Mouse (Mus musculus) spleen, embryonic (tissue): ENCODE data around the gene Nudt5.

Experiments used
- CTCF ChIA-PET: fragments of 350-600 bp; sonication (Branson Sonifier 250); formaldehyde crosslinking; loops from one replicate; lab custom pipeline; 2022; lab: Charles Lee

The Nudt5 gene

DNA sequence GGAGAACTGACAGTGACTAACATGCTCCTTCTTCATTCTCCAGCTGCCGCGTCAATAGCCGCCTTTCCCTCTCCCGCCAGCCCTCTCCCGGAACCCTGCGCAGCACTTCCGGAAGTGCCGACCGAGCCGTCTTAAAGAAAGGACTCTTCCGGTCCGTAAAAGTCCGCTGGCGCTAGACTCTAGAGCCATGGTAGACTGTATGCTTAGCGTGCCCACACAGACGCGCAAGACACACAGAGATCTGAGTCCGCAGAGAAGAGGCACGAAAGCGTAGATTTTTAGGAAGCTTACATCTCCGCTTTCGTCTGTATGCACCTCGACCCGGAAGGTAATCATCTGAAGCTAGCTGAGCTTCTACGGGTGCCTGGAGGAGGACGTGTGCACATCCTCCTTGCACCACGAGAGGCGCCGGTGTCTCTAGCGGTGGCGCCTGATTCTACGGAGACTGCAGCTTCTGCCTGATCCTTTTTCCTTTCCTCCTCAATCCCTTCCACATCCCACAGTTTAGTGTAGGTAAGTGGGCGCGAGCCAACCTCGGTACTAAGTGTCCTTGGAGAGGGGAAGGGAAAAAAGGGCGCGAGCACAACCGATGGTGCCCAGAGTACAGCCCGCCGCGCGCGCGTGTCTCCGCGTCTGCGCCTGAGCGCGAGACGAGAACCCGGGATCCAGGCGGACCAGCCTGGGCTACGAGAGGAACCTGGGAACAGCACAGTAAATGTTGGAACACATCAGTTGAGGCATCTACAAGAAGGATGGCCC, at the start of gene Nudt5, which contains the start of gene Cdc123:
Nudt5 (plus strand) TSS at position 147 of the 759 bp plus-strand sequence.
Cdc123 (minus strand) TSS at position 292 of the 759 bp plus-strand sequence.
- CTCF ChIA-PET: interaction anchor here (1.0 to 1.5 kb wide), 2 partner anchors 40 to 131 kb away, joined by 3 to 7 read pairs; partner anchors contain the start of gene Camk1d

DNA sequence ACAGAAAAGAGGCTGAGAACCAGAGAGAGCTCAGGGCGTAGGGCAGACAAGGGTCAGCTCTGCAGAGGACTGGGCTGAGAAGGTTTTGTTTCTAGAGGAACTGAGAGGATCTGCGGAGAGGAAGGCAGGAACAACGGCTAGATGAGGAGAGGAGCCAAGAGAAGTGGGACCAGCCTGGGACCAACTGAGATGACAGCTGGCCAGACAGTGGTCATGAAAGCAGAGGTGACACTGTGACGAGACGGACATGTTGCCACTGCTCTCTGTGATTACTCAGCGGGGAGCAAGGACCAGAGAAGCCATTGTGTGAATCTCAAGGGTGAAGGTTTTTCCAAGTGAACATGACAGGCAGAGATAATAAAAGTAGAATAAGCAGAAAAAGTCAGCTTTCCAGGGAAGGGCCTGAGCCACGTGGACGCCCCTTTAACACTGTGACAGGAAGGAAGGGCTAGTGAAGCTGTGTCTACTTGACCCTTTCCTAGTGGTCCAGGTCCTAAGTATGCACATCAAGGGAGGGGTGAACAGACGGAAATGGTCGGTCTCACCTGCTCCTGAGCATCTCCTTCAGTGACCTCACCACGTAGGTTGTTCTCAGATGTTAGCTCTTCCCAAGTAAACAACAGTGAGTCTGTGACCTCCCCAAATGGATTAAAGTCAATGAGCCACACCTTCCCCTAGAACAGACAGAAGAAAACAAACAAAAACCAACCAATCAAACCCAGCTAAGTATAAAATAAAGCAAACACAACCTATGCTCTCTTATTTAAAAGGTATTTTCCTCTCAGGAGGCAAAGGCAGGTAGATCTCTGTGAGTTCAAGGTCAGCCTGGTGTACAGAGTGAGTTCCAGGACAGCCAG, 46.8 kb upstream of the Nudt5 start:
- CTCF ChIA-PET: interaction anchor here (0.6 kb wide), 1 partner anchor 108 kb away, joined by 4 read pairs; no protein-coding TSS in a partner anchor

DNA sequence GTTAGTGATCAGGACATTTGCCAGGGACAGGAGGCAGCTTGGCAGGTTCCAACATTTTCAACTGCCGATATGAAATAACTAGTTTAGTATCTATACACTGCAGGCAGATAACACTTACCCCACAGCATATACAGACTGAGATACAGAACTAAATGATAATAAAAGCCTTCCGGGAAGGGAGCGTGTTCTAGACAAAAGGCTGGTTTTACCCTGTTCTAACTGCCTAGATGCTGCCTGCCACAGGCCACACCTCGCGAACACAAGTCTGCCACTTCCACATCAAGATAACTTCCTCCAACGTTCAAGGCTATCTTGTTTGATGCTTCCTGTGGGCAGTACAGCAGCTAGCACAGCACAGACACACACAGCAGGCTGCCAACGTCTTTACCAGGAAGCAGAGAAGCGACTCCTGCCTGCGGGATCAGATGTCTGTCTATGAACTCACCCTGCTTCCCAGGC, 43.6 kb upstream of the Nudt5 start:
- CTCF ChIA-PET: interaction anchor here (1.6 kb wide), 1 partner anchor 30 kb away, joined by 5 read pairs; no protein-coding TSS in a partner anchor

DNA sequence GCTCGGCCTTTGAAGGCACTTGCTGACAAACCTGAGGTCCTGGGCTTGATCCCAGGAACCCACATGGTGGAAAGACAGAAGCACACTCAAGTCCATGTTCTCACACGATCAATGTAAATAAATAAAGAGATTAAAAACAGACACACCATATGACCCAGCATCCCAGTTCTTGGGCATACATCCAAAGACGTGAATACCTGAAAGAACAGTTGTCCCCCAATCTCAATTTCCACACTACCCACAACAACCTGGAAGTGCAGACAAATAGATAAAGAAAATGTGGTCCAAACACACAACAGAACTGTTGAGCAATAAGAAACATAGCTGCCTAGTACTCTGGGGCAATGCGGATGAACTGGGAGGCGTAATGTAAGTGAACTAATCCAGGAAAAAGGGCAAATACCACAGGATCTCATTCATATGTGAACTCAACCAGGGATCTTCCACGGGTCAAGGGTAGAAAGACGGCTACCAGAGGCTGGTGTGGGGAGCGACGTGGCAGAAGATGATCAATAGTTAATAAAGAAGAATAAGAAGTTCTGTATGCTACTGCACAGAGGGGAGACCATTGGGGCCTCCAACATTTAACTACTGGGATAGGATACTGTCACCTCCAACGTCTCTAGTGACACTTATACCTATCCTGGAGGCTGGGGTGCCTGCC, 42.8 kb upstream of the Nudt5 start:
- CTCF ChIA-PET: interaction anchor here (1.6 kb wide), 1 partner anchor 31 kb away, joined by 5 read pairs; no protein-coding TSS in a partner anchor

DNA sequence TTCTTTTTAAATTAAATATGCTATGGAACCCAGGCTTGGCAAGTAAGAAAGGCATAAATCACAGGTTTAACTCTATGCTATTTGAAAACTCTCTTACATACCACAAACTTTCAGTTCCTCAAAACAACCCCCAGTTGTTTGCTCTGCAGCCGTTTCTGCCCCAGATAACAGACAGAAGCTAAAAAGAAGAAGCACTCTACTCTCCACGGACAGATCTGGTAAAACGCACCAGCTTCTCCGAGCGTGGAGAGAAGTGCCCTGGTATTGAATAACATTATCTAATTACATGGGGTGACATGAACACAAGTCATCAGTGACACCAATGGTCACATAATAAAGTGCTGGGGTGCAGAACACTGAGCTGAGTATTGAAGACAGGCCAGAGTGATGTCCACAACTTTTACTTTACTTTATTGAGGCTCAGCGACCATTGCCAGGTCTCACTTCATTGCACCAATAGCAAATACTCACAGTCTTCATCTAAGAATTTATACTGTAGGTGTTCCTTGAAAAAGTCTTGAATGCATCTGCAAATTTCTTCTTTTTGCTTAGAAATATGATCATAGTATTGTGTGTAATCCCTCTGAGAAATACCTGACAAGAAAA, 40.3 kb upstream of the Nudt5 start:
- CTCF ChIA-PET: interaction anchor here (0.6 to 3.9 kb wide), 3 partner anchors 40 to 98 kb away, joined by 3 to 10 read pairs (median 4); partner anchors contain the start of genes Camk1d, Cdc123 and Nudt5

DNA sequence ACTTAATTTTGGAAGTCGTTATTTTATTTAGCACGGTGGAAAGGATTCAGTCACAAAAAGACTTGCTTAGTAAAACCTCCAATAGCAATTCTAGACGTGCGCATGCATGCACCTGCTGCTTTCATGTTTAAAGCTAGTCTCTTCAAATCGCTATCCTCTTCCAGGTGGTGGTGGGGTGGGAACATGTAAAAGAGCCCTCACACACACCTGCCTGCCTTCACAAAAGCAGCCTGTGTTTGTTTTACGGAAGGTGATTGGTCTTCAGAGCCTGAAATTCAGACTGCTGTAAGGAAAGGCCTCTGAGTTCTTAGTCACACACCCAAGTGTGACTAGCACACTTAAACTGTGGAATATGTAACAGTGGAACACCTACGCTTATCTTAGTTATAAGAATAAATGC, 39.6 kb upstream of the Nudt5 start:
- CTCF ChIA-PET: interaction anchor here (0.6 to 3.9 kb wide), 3 partner anchors 39 to 91 kb away, joined by 3 to 10 read pairs (median 5); partner anchors contain the start of genes Camk1d, Cdc123 and Nudt5

DNA sequence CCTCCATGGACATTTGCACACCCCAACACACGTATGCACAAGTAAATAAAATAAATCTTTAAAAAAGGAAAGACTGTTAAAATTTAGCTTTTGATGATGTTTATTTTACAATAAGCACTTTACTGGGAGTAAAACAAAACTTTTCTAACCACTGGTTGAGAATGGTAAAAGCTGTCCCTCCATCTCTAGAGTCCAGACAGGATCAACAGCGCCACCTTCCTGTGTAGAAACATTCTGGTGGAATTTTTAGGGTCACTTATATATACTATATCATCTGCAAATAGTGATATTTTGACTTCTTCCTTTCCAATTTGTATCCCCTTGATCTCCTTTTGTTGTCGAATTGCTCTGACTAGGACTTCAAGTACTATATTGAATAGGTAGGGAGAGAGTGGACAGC, 38.6 kb upstream of the Nudt5 start:
- CTCF ChIA-PET: interaction anchor here (0.7 to 3.9 kb wide), 2 partner anchors 92 to 358 kb away, joined by 3 to 10 read pairs; partner anchors contain the start of gene Camk1d

DNA sequence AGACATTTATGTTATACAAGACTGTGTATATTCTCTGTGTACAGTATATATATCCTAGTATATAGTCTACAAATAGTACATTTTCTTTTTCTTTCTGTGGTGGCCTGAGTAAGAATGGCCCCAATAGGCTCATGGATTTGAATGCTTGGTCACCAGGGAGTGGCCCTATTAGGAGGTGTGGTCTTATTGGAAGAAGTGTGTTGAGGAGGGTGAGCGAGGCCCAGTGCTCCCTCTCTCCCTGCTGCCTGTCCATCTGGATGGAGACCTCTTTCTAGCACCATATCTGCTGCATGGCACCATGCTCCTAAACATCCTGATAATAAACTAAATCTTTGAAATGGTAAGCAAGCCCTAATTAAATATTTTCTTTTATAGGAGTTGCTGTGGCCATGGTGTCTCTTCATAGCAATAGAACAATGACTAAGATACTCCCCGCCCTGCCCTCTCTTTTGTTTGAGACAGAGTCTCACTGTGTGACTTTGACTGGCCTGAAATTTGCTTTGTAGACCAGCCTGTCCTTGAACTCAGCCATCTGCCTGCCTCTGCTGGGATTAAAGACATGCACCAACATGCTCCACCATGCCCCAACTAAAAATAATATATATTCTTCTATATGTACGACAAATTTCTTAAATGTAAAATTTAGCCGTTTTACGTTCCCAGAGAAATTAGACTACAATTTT, 34.6 kb upstream of the Nudt5 start:
- CTCF ChIA-PET: no interaction called here

DNA sequence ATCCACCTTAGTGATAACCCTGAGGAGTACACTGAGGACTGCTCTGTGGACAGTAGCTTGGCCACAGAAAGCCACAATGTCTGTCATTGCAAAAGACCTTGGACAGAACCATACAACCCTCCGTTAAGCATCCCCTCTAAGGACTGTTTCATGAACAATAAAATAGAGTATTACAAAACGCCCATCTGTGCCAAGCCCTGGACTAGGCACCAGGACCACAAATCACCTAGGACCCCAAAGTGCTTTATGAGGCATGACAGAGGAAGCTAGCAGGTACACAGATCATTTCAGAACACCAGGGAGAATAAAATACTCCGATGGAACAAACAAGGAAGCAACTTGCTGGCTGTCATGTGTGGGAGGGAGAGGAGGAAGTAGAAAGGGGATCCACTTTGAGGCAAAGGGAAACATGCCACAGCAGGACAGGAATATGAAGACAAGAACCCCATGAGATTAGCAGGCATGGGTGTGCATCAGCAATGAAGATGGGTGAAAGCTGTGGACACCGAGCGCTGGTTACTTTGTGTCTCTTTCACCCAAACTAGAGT, 33.5 kb upstream of the Nudt5 start:
- CTCF ChIA-PET: no interaction called here

DNA sequence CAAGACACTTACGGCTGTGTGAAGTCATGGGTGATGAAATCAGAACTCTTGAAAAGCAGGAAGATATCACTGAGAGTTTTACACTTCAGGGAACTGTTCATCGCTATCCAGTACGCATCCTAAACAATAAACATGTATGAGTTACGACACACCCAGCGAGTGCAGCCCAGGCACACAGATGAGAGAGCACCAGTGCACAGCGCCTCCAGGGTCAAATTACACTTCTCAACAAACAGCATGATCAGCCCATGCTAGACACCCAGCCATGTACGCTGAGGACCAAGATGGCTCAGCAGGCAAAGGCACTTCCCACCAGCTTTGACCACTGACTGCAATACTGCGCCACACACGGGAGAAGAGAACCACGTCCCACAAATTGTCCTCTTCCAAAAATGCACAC, 23.6 kb upstream of the Nudt5 start:
- CTCF ChIA-PET: no interaction called here

DNA sequence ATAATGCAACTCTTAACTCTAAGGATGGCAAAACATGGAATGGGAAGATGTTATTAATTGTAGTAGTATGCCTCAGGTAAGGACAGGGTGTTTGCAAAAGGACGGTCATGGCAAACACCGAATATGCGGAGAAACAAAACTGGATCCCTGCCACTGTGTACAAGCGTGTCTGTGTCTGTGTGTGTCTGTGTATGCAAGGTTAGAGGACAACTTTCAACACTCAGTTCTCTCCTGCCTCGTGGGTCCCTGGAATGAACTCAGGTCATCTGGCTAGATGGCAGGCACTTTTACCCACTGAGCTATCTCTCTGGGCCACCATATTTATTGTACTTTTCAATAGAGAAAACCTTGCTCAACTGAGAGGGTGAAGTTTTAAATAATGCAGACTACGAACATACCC, 22.4 kb upstream of the Nudt5 start:
- CTCF ChIA-PET: no interaction called here

DNA sequence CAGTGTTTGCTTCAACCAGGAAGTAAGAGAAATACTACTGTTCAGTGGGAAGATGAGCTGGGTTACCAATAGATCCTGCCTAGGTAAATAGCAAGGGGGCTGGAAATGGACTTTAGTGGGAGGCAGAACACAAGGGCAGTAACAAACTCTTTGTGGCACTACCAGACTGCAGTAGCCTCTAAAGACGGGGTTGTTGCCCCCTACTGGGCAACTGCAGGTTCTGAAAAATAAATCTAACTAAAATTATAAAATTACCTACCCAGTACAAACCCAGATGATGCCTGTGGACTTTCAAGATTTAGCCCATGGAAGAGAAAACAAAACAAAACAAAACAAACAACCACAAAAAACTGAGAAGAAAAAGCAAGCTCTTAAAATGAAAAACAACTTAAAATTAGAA, 20.6 kb upstream of the Nudt5 start:
- CTCF ChIA-PET: interaction anchor here (0.6 kb wide), 3 partner anchors 75 to 497 kb away, joined by 3 to 6 read pairs (median 4); no protein-coding TSS in a partner anchor

DNA sequence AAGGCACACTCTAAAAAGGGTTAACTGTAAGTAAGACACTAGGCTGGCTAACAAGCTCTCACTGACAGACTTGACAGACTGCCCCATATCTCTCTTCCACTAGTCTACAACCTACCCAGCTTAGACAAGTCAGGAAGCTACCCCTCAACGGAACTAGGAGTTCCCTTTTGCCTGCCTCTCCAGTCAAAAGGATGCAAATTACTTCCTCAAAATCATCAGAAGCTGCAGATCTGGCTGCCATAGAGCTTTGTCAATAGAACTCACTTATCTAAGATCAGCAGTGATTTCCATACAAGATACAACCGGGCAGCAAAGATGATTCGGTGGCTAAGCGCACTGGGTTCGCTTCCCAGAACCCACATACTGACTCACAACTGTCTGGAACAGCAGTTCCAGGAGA, 20.1 kb upstream of the Nudt5 start:
- CTCF ChIA-PET: interaction anchor here (0.6 kb wide), 3 partner anchors 74 to 496 kb away, joined by 3 to 6 read pairs (median 4); no protein-coding TSS in a partner anchor

DNA sequence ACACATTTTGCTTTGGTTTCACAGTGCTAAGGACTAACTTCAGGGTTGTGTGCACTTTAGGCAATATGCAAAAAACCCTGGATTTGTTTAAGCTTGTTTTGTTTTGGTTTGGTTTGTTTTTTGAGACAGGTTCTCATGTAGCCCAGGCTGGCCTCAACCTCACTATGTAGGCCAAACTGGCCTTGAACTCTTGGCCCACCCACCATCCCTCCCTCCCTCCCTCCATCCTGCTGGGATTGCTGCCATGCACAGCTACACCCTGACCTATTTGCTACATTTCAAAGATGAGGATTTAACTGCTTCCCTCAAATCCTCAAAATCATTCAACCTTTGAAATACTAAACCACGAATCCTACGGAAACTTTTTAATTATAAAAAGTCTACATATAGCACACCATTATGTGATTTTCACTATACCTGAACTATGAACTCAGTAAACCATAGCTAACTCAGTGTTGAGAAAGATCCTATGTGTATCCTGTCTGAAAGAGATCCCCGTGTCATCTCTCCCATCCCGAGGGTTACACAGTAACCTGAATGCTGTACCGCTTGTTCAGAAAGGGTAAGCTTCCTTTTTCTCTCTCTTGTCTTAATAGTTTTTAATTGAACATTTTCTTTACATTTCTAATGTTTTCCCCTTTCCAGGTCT, 19.4 kb upstream of the Nudt5 start:
- CTCF ChIA-PET: interaction anchor here (0.6 kb wide), 1 partner anchor 361 kb away, joined by 4 read pairs; no protein-coding TSS in a partner anchor

DNA sequence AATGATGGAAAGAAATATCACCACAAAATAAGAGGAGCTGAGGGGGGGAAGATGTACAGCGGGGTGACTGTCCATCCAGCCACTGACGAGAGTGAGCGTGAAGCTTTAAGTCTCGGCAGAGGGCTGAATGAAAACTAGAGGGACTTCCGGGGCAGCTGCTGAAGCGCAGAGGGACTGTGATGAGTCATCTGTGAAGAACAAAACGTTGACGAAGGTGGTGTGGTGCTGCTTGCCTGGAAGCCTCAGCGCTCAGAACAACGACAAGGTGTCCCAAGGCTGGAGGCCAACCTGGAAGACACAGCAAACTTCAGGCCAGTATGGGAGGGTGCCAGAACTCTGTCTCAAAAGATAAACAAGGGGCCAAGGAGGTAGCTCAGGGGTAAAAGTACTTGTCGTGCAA, 4.0 kb upstream of the Nudt5 start:
- CTCF ChIA-PET: interaction anchor here (0.5 kb wide), 1 partner anchor 49 kb away, joined by 3 read pairs; no protein-coding TSS in a partner anchor

DNA sequence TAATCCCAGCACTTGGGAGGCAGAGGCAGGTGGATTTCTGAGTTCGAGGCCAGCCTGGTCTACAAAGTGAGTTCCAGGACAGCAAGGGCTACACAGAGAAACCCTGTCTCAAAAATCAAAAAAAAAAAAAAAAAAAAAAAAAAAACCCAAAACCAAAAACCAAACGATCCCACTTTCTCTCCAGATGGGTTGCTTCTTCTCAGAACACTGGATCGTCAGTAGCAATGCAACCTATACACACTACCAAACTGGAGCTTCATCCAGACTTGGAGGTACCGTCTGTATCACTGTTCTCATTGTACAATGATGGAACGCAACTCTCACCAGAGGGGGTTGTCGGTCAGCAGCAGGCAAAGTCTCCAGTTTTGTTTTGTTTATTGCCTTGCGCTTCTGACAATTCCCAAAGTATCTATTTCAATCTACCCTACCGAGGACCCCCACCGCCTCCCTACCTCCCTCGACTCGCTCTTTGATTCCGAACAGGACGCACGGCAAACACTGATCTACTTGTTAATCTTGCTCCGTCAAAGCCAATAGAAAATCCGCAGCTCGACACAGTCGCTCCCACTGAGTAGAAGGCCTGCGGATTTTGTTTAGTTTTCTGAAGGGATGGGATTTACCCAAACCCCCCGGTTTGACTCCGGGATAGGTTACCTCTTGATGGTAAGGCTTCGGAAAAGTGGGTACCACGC, 492 bp upstream of the Nudt5 start:
- CTCF ChIA-PET: interaction anchor here (1.0 to 1.5 kb wide), 2 partner anchors 40 to 130 kb away, joined by 3 to 7 read pairs; partner anchors contain the start of gene Camk1d

DNA sequence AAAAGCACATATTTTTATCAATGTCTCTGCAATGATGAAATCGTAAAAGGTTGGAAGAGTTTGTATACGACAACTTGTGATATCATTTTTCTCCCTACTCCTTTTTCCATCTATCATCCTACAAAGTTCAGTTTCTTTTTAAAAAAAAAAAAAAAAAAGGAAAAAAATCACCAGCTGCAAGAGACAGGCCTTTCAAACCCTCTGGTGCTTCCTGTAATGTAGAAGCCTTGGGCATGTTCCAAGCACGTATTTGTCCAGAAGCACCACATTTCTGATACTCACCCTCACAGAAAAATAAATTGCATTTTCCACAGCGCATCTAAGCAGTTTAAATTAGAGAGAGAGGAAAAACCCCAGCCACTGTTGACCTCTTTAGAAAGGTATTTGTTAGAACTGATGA, 1.0 kb downstream of the Nudt5 start:
- CTCF ChIA-PET: no interaction called here

DNA sequence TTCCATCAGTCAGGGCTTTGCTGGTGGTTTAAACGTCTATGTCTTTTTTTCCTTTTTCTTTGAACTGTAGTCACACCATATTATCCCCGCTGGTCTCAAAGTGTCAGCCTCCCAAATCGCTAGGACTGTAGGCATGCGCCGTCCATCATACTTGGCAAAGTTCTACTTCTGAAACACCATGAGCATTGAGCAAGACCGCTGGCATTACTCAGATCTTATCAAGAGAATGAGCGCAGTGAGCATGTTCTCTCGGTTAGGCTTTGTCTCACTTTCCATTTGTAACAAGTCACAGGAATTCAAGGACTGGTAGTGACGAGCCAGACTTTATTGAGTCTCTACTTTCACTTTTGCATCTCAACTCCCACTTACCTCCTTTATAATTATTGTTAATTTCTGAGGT, 6.3 kb downstream of the Nudt5 start:
- CTCF ChIA-PET: no interaction called here
